ENCODE assay signal across 27 mouse cellular contexts in genomic region chr2:97590563-97590962, GRCm38 (mm10).
"Had no signal": no experiment of that assay in that cellular context is flagged by ENCODE, and none has a peak within 500 bp of the region (broad histone marks: within the 10 kb centered on the region; RNA-seq: fewer than 3 reads in every experiment).

No protein-coding gene starts in this region.

- DNase-seq: gastrocnemius, postnatal 14 days; gastrocnemius, postnatal 36 days; heart, adult 11 months; heart, adult 2 months; heart, postnatal 10 days; heart, postnatal 4 days; kidney, adult 18-20 months; kidney, adult 8-10 months; kidney, postnatal 10 days; kidney, postnatal 25 days; kidney, postnatal 4 days; layer of hippocampus, adult 9-11 months; layer of hippocampus, postnatal 36 days; left cerebral cortex, postnatal 4 days had no signal

- ATAC-seq: hindbrain, embryonic 16.5 days; inflammation-experienced regulatory T-cells, adult 6 months; intestine, embryonic 15.5 days; intestine, postnatal 0 days; liver, embryonic 12.5 days had no signal

- H3K27ac ChIP-seq: heart, adult 2 months; heart, embryonic 10.5 days; hindbrain, embryonic 10.5 days; hindbrain, embryonic 12.5 days; hindbrain, embryonic 14.5 days; intestine, embryonic 15.5 days; limb, embryonic 13.5 days; limb, embryonic 15.5 days; liver, embryonic 12.5 days; liver, embryonic 14.5 days had no signal

- H3K4me3 ChIP-seq: heart, adult 2 months; heart, embryonic 10.5 days; heart, embryonic 12.5 days; hindbrain, embryonic 10.5 days; hindbrain, embryonic 12.5 days; intestine, embryonic 15.5 days; limb, embryonic 13.5 days; limb, embryonic 15.5 days; liver, embryonic 12.5 days had no signal
